Mouse (Mus musculus): Measurements from ENCODE around the gene Ffar4. TPM values are rescaled to one million over a fixed set of nuclear protein-coding genes. Genes with fewer than 3 reads are reported as not detected.

The Ffar4 gene
- polyA plus RNA-seq, 1 experiment from 2014 or later: not detected

DNA sequence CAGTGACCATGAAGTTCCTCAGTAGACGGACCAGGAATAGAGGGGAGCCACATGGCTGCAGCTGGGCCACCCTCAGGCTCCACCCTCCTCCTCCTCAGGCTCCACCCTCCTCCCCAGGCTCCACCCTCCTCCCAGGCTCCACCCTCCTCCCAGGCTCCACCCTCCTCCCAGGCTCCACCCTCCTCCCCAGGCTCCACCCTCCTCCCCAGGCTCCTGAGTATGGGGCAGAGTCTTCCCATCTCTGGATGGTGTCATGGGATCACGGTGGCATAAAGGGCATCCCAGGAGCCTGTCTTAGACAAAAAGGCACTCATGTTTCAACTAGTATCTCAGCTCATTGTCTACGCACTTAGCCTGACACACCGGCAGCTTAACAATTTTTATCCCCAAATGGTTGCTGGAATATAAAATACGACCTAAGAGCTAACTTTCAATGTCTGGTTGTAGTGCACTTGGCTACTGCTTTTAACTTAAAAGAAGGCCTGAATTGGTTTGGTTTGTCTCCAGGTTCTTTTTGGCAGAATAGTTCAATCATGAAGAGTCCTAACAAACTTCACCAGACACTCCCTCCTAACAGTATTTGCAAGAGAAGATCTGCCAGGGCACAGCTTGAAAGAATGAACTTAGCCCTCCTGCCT is 23.4 kb downstream of the Ffar4 start:
- ATAC-seq (ENCODE audit: low FRiP score) (no peak), DNase-seq (ENCODE audit: low spot score, missing footprints) (no peak)
- peaks cover 4% of the 10 kb centered on the region; the same call in 1 of the 2 replicates for H3K4me1 ChIP-seq (ENCODE audit: control insufficient read depth, insufficient read depth, low read length)
- no peak overlapping the region for H3K9ac ChIP-seq (ENCODE audit: low read length)
- no peaks in the 10 kb centered on the region for H3K36me3 ChIP-seq (ENCODE audit: control insufficient read depth, insufficient read depth, low read length)
- peaks cover 22% of the 10 kb centered on the region for H3K27me3 ChIP-seq (ENCODE audit: control insufficient read depth, insufficient read depth, low read length)
- no peaks in the 10 kb centered on the region for H3K9me3 ChIP-seq (ENCODE audit: control insufficient read depth, low read length)
- H3K4me2 ChIP-seq: no peak overlapping the region
- WGBS: 85% methylated on average over 5 of the region's 5 CpGs
- H3K4me3 ChIP-seq (ENCODE audit: low read depth, low read length): no peak overlapping the region
- H3K27ac ChIP-seq (ENCODE audit: low read depth, low read length): no peak overlapping the region

DNA sequence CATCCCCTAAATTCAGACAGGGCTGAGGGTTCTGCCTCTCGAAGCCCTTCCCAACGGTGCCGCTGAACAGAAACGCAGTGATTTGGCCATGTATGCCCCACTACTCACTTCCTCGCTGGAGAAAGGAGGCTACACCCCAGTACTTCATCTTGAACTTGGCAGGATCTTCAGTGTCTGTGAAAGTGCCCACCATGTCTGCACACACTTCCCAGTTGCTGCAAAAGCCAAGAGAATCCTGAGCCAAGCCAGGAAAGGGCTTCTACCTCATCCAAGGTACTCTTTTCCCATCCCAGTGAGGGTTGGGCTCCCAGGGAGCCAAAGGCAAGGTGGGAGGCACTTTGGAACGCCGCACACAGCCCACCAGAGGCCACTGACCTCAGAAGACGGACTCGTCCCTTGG is 27.1 kb downstream of the Ffar4 start:
- peak; percentile 91 for DNase-seq (ENCODE audit: low spot score, missing footprints)
- Histone ChIP-seq H3K27me3 (ENCODE audit: control insufficient read depth, insufficient read depth, low read length) (peaks cover 22% of the 10 kb centered on the region), H3K27ac (ENCODE audit: low read depth, low read length) (no peak overlapping the region), H3K4me2 (peak overlapping the region; percentile 84), H3K4me3 (ENCODE audit: low read depth, low read length) (peak overlapping the region; percentile 59), H3K9me3 (ENCODE audit: control insufficient read depth, low read length) (no peaks in the 10 kb centered on the region), H3K36me3 (ENCODE audit: control insufficient read depth, insufficient read depth, low read length) (no peaks in the 10 kb centered on the region), H3K9ac (ENCODE audit: low read length) (no peak overlapping the region; the same call in 1 of the 2 replicates), H3K4me1 (ENCODE audit: control insufficient read depth, insufficient read depth, low read length) (peaks cover 4% of the 10 kb centered on the region; the same call in 1 of the 2 replicates)
- no peak for ATAC-seq (ENCODE audit: low FRiP score)
- 26% methylated on average over 9 of the region's 9 CpGs for WGBS

GRCm38 (mm10) chr19:38124401-38125218 is 27.7 kb downstream of the Ffar4 start:
- H3K4me3 ChIP-seq (ENCODE audit: low read depth, low read length): peak overlapping the region; percentile 59
- peak overlapping the region; percentile 65 for H3K9ac ChIP-seq (ENCODE audit: low read length)
- H3K4me2 ChIP-seq: peak overlapping the region; percentile 84
- under 1% methylated on average over 50 of the region's 77 CpGs for WGBS
- peaks cover 4% of the 10 kb centered on the region; the same call in 1 of the 2 replicates for H3K4me1 ChIP-seq (ENCODE audit: control insufficient read depth, insufficient read depth, low read length)
- no peak overlapping the region for H3K27ac ChIP-seq (ENCODE audit: low read depth, low read length)
- H3K36me3 ChIP-seq (ENCODE audit: control insufficient read depth, insufficient read depth, low read length): no peaks in the 10 kb centered on the region
- H3K9me3 ChIP-seq (ENCODE audit: control insufficient read depth, low read length): no peaks in the 10 kb centered on the region
- DNase-seq (ENCODE audit: low spot score, missing footprints): peak; percentile 94
- H3K27me3 ChIP-seq (ENCODE audit: control insufficient read depth, insufficient read depth, low read length): peaks cover 22% of the 10 kb centered on the region
- ATAC-seq (ENCODE audit: low FRiP score): peak; percentile 78

- Histone ChIP-seq H3K4me2 (peak within 1 kb of the TSS; percentile 84), H3K27ac (ENCODE audit: low read depth, low read length) (no peak within 1 kb of the TSS), H3K27me3 (ENCODE audit: control insufficient read depth, insufficient read depth, low read length) (peaks cover 22% of the 10 kb centered on the region), H3K4me3 (ENCODE audit: low read depth, low read length) (peak within 1 kb of the TSS; percentile 59), H3K9ac (ENCODE audit: low read length) (peak within 1 kb of the TSS; percentile 65), H3K36me3 (ENCODE audit: control insufficient read depth, insufficient read depth, low read length) (no peaks in the 10 kb centered on the region), H3K9me3 (ENCODE audit: control insufficient read depth, low read length) (no peaks in the 10 kb centered on the region), H3K4me1 (ENCODE audit: control insufficient read depth, insufficient read depth, low read length) (peaks cover 4% of the 10 kb centered on the region; the same call in 1 of the 2 replicates)
- DNase-seq (ENCODE audit: low spot score, missing footprints): peak; percentile 83
- 69% methylated on average over 6 of the region's 6 CpGs for WGBS
- ATAC-seq (ENCODE audit: low FRiP score): no peak
Measured at GRCm38 (mm10) chr19:38125219-38125610, 28.3 kb downstream of the Ffar4 start, which contains the start of gene Rbp4. Gene Rbp4 (minus strand): TSS chr19:38125281.

- peak; percentile 53 for DNase-seq (ENCODE audit: low spot score, missing footprints)
- WGBS: 73% methylated on average over 8 of the region's 8 CpGs
- ATAC-seq (ENCODE audit: low FRiP score): no peak
Measured at GRCm38 (mm10) chr19:38126656-38127055, 29.8 kb downstream of the Ffar4 start.

GRCm38 (mm10) chr19:38132481-38132880 is 35.6 kb downstream of the Ffar4 start, which contains the start of gene Pde6c:
Gene Pde6c (plus strand): TSS chr19:38132781.
- H3K27ac ChIP-seq (ENCODE audit: low read depth, low read length): no peak within 1 kb of the TSS
- H3K4me3 ChIP-seq (ENCODE audit: low read depth, low read length): no peak within 1 kb of the TSS
- H3K9me3 ChIP-seq (ENCODE audit: control insufficient read depth, low read length): no peaks in the 10 kb centered on the region
- no peak within 1 kb of the TSS for H3K9ac ChIP-seq (ENCODE audit: low read length)
- no peak for ATAC-seq (ENCODE audit: low FRiP score)
- no peak within 1 kb of the TSS for H3K4me2 ChIP-seq
- no peaks in the 10 kb centered on the region for H3K27me3 ChIP-seq (ENCODE audit: control insufficient read depth, insufficient read depth, low read length)
- H3K36me3 ChIP-seq (ENCODE audit: control insufficient read depth, insufficient read depth, low read length): no peaks in the 10 kb centered on the region
- no peaks in the 10 kb centered on the region for H3K4me1 ChIP-seq (ENCODE audit: control insufficient read depth, insufficient read depth, low read length)
- 64% methylated on average over 6 of the region's 6 CpGs for WGBS
- peak; percentile 4 for DNase-seq (ENCODE audit: low spot score, missing footprints)

More at GRCm38 (mm10) chr19:38126656-38127055, 29.8 kb downstream of the Ffar4 start:
- peaks cover 4% of the 10 kb centered on the region; the same call in 1 of the 2 replicates for H3K4me1 ChIP-seq (ENCODE audit: control insufficient read depth, insufficient read depth, low read length)
- no peaks in the 10 kb centered on the region for H3K9me3 ChIP-seq (ENCODE audit: control insufficient read depth, low read length)
- H3K4me2 ChIP-seq: no peak overlapping the region
- no peak overlapping the region for H3K27ac ChIP-seq (ENCODE audit: low read depth, low read length)
- no peak overlapping the region for H3K4me3 ChIP-seq (ENCODE audit: low read depth, low read length)
- H3K9ac ChIP-seq (ENCODE audit: low read length): no peak overlapping the region
- no peaks in the 10 kb centered on the region for H3K36me3 ChIP-seq (ENCODE audit: control insufficient read depth, insufficient read depth, low read length)
- H3K27me3 ChIP-seq (ENCODE audit: control insufficient read depth, insufficient read depth, low read length): peaks cover 22% of the 10 kb centered on the region

GRCm38 (mm10) chr19:38133986-38134385 is 37.1 kb downstream of the Ffar4 start:
- 61% methylated on average over 11 of the region's 11 CpGs for WGBS
- Histone ChIP-seq H3K9me3 (ENCODE audit: control insufficient read depth, low read length) (no peaks in the 10 kb centered on the region), H3K4me1 (ENCODE audit: control insufficient read depth, insufficient read depth, low read length) (no peaks in the 10 kb centered on the region), H3K36me3 (ENCODE audit: control insufficient read depth, insufficient read depth, low read length) (no peaks in the 10 kb centered on the region), H3K4me2 (no peak overlapping the region), H3K27ac (ENCODE audit: low read depth, low read length) (no peak overlapping the region), H3K4me3 (ENCODE audit: low read depth, low read length) (no peak overlapping the region), H3K9ac (ENCODE audit: low read length) (no peak overlapping the region), H3K27me3 (ENCODE audit: control insufficient read depth, insufficient read depth, low read length) (no peaks in the 10 kb centered on the region)
- ATAC-seq (ENCODE audit: low FRiP score): no peak
- DNase-seq (ENCODE audit: low spot score, missing footprints): peak; percentile 28

DNA sequence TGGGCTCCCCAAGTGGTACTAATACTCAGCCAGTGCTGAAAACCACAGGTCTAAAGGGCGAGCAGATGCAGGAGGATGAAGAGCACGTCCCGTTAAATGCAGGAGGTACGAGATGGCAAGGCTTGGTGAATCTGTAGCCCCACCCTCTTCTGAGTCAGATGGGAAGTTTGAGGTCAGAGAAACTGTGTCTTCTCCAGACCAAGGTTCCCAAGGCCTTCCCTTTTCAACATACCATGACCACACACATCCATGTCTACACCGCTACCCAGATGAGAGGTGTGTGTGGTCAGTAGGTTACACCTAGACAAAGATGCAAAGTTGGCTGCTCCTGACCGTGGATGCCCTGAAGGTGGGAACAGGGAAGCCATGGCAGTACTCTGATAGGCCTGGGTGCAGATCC is 37.9 kb downstream of the Ffar4 start:
- ATAC-seq (ENCODE audit: low FRiP score): no peak
- Histone ChIP-seq H3K4me3 (ENCODE audit: low read depth, low read length) (no peak overlapping the region), H3K27ac (ENCODE audit: low read depth, low read length) (no peak overlapping the region), H3K9me3 (ENCODE audit: control insufficient read depth, low read length) (no peaks in the 10 kb centered on the region), H3K9ac (ENCODE audit: low read length) (no peak overlapping the region), H3K36me3 (ENCODE audit: control insufficient read depth, insufficient read depth, low read length) (no peaks in the 10 kb centered on the region), H3K4me2 (no peak overlapping the region), H3K4me1 (ENCODE audit: control insufficient read depth, insufficient read depth, low read length) (no peaks in the 10 kb centered on the region), H3K27me3 (ENCODE audit: control insufficient read depth, insufficient read depth, low read length) (no peaks in the 10 kb centered on the region)
- 96% methylated on average over 6 of the region's 6 CpGs for WGBS
- DNase-seq (ENCODE audit: low spot score, missing footprints): no peak

Data from midbrain, embryonic 11.5 days (tissue).